Mouse (Mus musculus) kidney, postnatal 0 days (tissue): ENCODE results near the gene Sf3b3. TPM values are rescaled to one million over a fixed set of nuclear protein-coding genes. Genes with fewer than 3 reads are reported as not detected.
A peak's percentile ranks its signal among the peaks of the same experiment; 100 is the strongest.

Experiments
- ATAC-seq: fragments of 200-750 bp; cut with Nextera tagmentation; replicated peaks from 2 replicates; pipeline ENCODE4 v1.8.0; 2017; ENCODE audit warnings: low read depth, moderate number of reproducible peaks, moderate TSS enrichment, moderate library complexity; ENCODE audit not compliant: low FRiP score
- DNase-seq: peaks from one replicate; pipeline ENCODE4 v3.0.0-alpha.2; 2016; ENCODE audit warnings: low spot score
- H3K27ac ChIP-seq: fragments of 300-500 bp; sonication (generic); 2 replicates; pipeline ENCODE4 v1.5.1; 2014; ENCODE audit warnings: mild to moderate bottlenecking
- H3K27me3 ChIP-seq: fragments of 300-500 bp; sonication (generic); 2 replicates; pipeline ENCODE4 v1.6.1; 2014; ENCODE audit warnings: low read length, mixed read lengths; ENCODE audit not compliant: insufficient read depth
- H3K36me3 ChIP-seq: fragments of 300-500 bp; sonication (generic); 2 replicates; pipeline ENCODE4 v1.6.1; 2014; ENCODE audit warnings: low read length, mixed read lengths; ENCODE audit not compliant: insufficient read depth
- H3K4me1 ChIP-seq: fragments of 300-500 bp; sonication (generic); replicated peaks from 2 replicates; pipeline ENCODE4 v1.6.1; 2014; ENCODE audit warnings: antibody characterized with exemption, low read length, mixed read lengths; ENCODE audit not compliant: insufficient read depth
- H3K4me2 ChIP-seq: fragments of 300-500 bp; sonication (generic); 2 replicates; pipeline ENCODE4 v1.6.1; 2014; ENCODE audit warnings: mild to moderate bottlenecking, low read length, moderate library complexity, mixed read lengths
- H3K4me3 ChIP-seq: fragments of 300-500 bp; sonication (generic); replicated peaks from 2 replicates; pipeline ENCODE4 v1.5.1; 2014; ENCODE audit warnings: low read depth, low read length
- H3K9ac ChIP-seq: fragments of 300-500 bp; sonication (generic); 2 replicates; pipeline ENCODE4 v1.6.1; 2014; ENCODE audit warnings: low read depth, low read length
- H3K9me3 ChIP-seq: fragments of 300-500 bp; sonication (generic); replicated peaks from 2 replicates; pipeline ENCODE4 v1.6.1; 2016; ENCODE audit warnings: low read length, inconsistent platforms, mixed read lengths
- CTCF ChIP-seq: IDR thresholded peaks from 2 replicates; pipeline ENCODE4 v1.5.1; 2016; ENCODE audit warnings: antibody characterized with exemption, low read depth, mild to moderate bottlenecking, moderate library complexity
- WGBS: fragments of 180-500 bp; shearing (Covaris S2); extraction: QIAGEN DNeasy Blood & Tissue Kit; methylation state at CpG from one replicate; pipeline ENCODE4 v1.1.7; 2014; 5-methylcytosine and 5-hydroxymethylcytosine counted together
- polyA plus RNA-seq: library from polyadenylated mRNA; unstranded; fragments of >200 nt; fragmentation: Nextera tagmentation; extraction: Ambion mirVana; gene quantifications from 2 replicates; pipeline ENCODE4 v1.2.1, GENCODE M21; 2015

The Sf3b3 gene
- 80.1 and 89.4 TPM in 2 replicates for polyA plus RNA-seq

DNA sequence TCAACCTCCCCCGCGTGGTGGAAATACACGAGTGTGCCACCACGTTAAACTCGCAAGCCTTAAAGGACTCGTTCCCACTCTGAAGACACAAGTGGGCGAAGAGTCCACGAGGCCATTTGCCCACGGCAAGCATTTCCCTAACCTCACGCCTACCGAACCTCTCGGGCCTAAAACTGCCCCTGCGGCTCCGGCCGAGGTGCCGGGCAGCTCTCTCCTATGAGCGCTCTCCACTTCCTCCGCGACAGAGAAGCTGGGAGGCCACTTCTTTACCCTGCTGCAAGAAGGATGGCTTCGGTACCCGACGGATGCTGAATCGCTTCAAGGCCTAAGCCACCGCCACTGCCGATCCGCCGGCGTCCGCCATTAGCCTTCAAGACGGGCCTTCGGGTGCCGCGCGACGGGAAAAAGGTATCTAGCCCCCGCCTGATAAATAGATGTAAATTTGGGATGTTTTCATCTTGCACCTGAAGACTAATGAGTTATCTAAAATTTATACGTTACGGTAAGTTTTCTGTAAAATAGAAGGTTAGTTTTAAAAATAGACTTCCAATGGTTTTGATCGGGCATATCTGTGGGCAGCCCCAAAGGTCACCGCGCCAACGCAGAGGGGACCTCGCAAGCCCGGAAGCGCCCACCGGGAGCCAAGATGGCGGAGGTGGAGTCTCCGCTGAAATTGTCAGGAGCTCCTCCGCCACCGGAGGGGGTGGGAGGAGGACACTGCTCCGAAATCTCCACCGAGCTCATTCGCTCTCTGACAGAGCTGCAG, at the start of gene Sf3b3, which contains the start of gene Cog4:
Gene Sf3b3, minus strand, starts transcription at position 383 of the 766 bp plus-strand sequence.
Gene Cog4, plus strand, starts transcription at position 196 of the 766 bp plus-strand sequence.
- Histone ChIP-seq H3K36me3 (peaks cover 42% of the 10 kb centered on the region), H3K9me3 (no peaks in the 10 kb centered on the region), H3K27ac (peak within 1 kb of the TSS; percentile 92), H3K9ac (peak within 1 kb of the TSS; percentile 95), H3K4me3 (peak within 1 kb of the TSS; percentile 75), H3K4me1 (0 out of 2 replicates have a peak, but pooled peaks cover 6% of the 10 kb centered on the region), H3K4me2 (peak within 1 kb of the TSS; percentile 81), H3K27me3 (no peaks in the 10 kb centered on the region)
- TF ChIP-seq CTCF = 0 out of 2 replicates have a peak, but pooled peaks have one; percentile 7
- under 1% methylated on average over 53 of the region's 53 CpGs for WGBS
- DNase-seq (peak; percentile 92), ATAC-seq (peak; percentile 83)

DNA sequence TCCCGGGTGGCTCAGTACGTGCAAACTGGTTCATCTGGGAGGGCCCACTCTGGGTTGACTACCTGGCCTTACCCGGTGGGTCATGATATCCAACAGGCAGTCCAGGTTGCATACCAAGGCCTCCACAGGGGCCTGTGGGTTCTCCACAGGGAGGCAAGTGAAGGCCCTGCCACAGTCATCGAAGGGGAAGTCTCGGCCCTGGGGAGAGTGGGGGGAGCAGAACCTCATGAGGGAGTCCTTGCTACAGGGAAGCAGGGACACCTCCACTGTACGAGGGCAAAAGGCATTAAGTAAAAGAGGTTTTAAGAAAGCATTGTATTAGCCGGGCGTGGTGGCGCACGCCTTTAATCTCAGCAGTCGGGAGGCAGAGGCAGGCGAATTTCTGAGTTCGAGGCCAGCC, 49.2 kb upstream of the Sf3b3 start:
- no peak overlapping the region for H3K4me3 ChIP-seq
- H3K27me3 ChIP-seq = no peaks in the 10 kb centered on the region
- no peak for ATAC-seq
- no peaks in the 10 kb centered on the region for H3K4me1 ChIP-seq
- no peak for DNase-seq
- H3K9ac ChIP-seq = no peak overlapping the region
- H3K27ac ChIP-seq = no peak overlapping the region
- 92% methylated on average over 13 of the region's 13 CpGs for WGBS
- no peaks in the 10 kb centered on the region for H3K9me3 ChIP-seq
- H3K4me2 ChIP-seq = no peak overlapping the region
- 0 out of 2 replicates have a peak, but pooled peaks cover 3% of the 10 kb centered on the region for H3K36me3 ChIP-seq
- no peak for TF ChIP-seq CTCF

DNA sequence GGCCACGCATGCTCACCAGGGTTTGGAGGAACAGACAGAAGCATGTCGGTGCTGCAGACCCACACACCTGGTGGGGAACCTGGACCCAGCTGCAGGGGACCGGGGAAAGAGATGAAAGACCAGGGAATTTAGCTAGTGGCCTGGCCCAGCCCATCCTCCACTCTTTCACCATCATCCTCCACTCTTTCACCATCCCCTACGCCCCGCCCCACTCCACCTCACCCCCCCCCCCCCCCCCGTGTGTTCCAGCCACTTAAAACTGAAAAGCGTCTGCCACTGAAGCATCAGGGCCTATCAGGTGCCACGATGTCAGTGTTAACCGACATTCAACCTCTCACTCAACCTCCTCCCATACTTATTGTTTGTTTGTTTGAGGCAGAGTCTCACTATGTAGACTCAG, 48.7 kb upstream of the Sf3b3 start:
- Histone ChIP-seq H3K36me3 (0 out of 2 replicates have a peak, but pooled peaks cover 3% of the 10 kb centered on the region), H3K9me3 (no peaks in the 10 kb centered on the region), H3K4me2 (no peak overlapping the region), H3K27me3 (no peaks in the 10 kb centered on the region), H3K9ac (no peak overlapping the region), H3K4me3 (no peak overlapping the region), H3K4me1 (no peaks in the 10 kb centered on the region), H3K27ac (no peak overlapping the region)
- DNase-seq = no peak
- TF ChIP-seq CTCF = no peak
- ATAC-seq = no peak
- 82% methylated on average over 9 of the region's 9 CpGs for WGBS

DNA sequence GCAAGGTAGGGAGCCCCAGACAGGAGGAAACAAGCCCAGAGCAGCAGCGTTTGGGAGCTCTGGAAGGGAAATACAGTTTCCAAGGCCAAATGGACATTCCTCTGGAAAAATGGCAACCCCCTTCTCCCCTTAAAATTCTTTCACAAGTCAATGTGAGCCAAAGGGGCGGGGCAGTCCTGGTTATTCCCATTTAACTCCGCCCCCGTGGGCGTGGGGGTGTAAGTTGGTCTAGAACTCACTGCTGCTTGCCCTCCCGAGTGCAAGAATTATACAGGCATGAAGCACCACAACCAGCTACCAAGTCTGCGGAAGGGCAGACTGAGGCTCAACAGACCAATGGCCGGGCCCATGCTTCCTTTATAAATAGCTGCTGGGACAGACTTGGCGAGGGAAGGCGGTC, 48.3 kb upstream of the Sf3b3 start:
- Histone ChIP-seq H3K4me1 (no peaks in the 10 kb centered on the region), H3K4me2 (no peak overlapping the region), H3K4me3 (no peak overlapping the region), H3K36me3 (0 out of 2 replicates have a peak, but pooled peaks cover 3% of the 10 kb centered on the region), H3K27me3 (no peaks in the 10 kb centered on the region), H3K9ac (no peak overlapping the region), H3K9me3 (no peaks in the 10 kb centered on the region), H3K27ac (no peak overlapping the region)
- WGBS = 84% methylated on average over 10 of the region's 10 CpGs
- no peak for TF ChIP-seq CTCF
- no peak for ATAC-seq
- DNase-seq = no peak

DNA sequence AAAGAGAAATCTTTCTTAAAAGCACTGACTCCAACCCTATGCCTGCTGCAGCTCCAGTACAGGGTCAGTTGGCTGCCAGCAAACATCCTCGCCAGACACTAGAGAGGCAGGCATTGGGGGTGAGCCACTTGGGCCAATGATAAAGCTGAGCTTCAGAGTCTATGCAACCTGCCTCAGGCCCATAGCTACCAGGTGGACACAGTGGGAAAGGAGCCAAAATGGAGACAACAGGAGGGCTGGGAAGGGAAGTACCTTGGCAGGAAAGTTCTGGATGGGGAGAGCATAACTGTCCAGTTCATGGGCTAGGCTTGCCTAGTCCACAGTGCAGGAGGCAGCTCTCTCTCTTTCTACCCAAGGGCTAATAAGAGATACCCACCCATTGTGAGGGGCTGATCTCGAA, 46.3 kb upstream of the Sf3b3 start:
- H3K9ac ChIP-seq = no peak overlapping the region
- 0 out of 2 replicates have a peak, but pooled peaks cover 7% of the 10 kb centered on the region for H3K36me3 ChIP-seq
- TF ChIP-seq CTCF = no peak
- no peaks in the 10 kb centered on the region for H3K27me3 ChIP-seq
- WGBS = 93% methylated on average over 2 of the region's 2 CpGs
- H3K27ac ChIP-seq = no peak overlapping the region
- H3K4me1 ChIP-seq = no peaks in the 10 kb centered on the region
- ATAC-seq (no peak), DNase-seq (no peak)
- no peak overlapping the region for H3K4me2 ChIP-seq
- H3K9me3 ChIP-seq = no peaks in the 10 kb centered on the region
- H3K4me3 ChIP-seq = no peak overlapping the region

DNA sequence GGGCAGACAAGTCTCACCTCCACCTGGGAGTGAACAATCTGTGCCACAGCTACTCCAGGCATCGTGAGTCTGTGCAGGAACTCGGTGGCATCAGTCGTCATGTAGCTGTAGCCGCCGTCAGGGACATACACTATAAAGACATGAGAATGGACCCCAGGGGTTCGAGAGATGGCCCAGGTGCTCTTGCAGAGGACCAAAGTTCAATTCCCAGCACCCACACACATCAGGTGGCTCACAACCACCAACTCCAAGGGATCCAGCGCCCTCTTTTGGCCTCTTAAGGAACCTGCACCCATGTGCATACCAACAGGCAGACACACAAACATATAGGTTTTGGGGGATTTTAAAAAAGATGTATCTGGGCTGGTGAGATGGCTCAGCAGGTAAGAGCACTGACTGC, 45.5 kb upstream of the Sf3b3 start:
- no peak overlapping the region for H3K4me2 ChIP-seq
- DNase-seq = no peak
- H3K27ac ChIP-seq = no peak overlapping the region
- no peaks in the 10 kb centered on the region for H3K4me1 ChIP-seq
- no peak for ATAC-seq
- peaks cover 10% of the 10 kb centered on the region; the same call in 1 of the 2 replicates for H3K36me3 ChIP-seq
- H3K9me3 ChIP-seq = no peaks in the 10 kb centered on the region
- 91% methylated on average over 7 of the region's 7 CpGs for WGBS
- H3K9ac ChIP-seq = no peak overlapping the region
- TF ChIP-seq CTCF = no peak
- no peak overlapping the region for H3K4me3 ChIP-seq
- no peaks in the 10 kb centered on the region for H3K27me3 ChIP-seq
